Mouse (Mus musculus): ENCODE data around the gene B9d2. TPM values are rescaled to one million over a fixed set of nuclear protein-coding genes. Genes with fewer than 3 reads are reported as not detected.
"Not testable (repeated sequence)": the region's sequence is repeated elsewhere in the genome, so short reads cannot be mapped to it uniquely, and the experiment has no call there.

Gene B9d2
- total RNA-seq, 2 experiments from 2014 or later, result 15.7 to 19.0 TPM

DNA sequence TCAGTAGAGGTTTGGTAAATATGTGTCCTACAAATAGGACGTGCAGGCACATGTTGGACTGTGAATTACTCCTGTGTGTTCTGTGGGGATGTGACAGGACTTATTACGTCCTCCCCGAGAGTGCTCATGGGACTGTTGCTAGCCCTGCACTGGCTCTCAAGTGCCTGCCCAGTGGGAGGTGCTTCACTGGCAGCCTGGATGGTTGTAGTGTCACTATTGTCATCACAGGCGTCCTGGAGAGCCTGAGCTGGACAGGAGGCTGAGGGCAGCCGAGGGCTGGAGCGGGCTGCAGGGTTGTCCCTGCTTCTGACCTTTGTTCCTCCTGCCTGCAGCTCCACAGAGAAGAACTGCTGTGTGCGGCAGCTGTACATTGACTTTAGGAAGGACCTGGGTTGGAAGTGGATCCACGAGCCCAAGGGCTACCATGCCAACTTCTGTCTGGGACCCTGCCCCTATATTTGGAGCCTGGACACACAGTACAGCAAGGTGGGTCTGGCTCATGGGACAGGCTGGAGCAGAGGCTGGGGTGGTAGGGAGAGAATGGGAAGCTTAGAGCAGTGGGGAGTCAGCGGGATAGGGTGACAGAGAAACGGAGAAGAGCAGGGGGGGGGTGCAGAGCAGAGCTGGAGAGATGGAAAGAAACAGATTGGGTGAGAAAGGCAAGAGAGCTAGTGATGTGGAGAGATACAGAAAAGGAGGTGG is 23.4 kb downstream of the B9d2 start:
- DNase-seq, result peak; percentile 48

DNA sequence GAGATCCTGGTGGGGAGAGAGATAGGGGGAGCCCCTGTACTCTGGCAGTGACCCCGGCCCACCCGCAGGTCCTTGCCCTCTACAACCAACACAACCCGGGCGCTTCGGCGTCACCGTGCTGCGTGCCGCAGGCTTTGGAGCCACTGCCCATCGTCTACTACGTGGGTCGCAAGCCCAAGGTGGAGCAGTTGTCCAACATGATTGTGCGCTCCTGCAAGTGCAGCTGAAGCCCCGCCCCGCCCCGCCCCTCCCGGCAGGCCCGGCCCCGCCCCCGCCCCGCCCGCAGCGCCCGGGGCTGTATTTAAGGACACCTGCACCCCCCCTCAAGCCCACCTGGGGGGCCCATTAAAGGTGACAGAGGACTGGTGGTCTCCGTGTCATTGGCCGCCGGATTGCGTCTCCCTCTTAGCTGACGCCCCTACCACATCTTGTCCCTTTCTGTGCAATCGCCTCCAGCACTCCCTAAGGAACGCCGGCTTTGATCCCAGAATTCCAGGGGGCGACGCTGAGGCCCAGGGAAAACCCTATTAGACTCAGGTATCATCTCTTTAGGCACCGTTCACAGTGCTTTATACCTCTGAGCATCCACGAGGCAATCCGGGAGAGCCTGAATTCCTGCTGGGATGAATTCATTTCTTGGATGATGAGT is 24.3 kb downstream of the B9d2 start:
- DNase-seq, result peak; percentile 46

DNA sequence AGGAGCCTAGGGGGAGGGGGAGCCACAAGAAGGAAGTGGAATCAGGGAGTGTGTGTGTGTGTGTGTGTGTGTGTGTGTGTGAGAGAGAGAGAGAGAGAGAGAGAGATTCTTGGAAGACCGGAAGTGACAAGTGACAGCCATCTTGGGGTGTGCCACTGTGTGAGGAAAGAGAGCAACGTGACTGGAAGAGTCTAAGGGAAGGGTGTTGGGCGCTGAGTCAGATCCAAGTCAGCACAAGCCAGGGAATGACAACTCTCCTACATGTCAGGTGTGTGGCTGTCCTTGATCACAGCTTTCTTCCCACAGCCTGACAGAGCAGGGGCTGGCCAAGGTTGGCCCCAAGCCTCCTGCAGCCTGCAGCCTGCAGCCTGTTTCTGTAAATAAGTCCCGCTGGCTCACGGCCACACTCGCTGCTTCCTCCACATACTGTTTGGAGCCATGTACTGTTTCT is 25.2 kb downstream of the B9d2 start:
- DNase-seq, result peak; percentile 44

DNA sequence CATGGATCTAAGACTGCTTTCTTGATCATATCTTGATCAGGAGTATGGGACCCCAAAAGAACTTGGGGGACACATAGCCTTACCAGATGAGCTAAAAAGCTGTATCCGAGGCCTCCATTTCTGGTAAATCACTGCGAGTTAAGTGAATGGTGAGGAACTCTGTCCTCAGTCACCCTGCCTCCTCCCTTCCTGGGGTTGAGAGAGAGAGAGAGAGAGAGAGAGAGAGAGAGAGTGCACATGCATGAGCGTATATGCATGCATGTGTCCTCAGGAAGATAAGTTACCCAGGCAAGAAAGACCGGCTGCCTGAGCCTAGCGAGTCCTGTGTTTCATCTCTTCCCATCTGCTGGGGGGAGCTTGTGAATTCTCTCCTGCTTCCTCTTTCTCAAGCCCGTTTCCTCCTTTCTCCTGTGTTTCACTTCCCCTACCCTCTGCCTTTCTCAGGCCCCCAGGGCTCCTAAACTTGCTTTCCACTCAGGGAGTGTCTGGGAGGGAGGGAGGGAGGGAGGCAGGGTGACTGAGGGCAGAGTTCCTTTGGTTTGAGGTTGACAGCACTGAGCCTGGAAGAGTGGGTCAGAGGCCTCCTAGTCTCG is 26.1 kb downstream of the B9d2 start:
- no peak for DNase-seq

GRCm38 (mm10) chr7:25707581-25708292 is 27.2 kb downstream of the B9d2 start:
- DNase-seq, result peak; percentile 56

- peak; percentile 42 for DNase-seq
These were observed 29.4 kb downstream of the B9d2 start for GRCm38 (mm10) chr7:25709961-25710360.

DNA sequence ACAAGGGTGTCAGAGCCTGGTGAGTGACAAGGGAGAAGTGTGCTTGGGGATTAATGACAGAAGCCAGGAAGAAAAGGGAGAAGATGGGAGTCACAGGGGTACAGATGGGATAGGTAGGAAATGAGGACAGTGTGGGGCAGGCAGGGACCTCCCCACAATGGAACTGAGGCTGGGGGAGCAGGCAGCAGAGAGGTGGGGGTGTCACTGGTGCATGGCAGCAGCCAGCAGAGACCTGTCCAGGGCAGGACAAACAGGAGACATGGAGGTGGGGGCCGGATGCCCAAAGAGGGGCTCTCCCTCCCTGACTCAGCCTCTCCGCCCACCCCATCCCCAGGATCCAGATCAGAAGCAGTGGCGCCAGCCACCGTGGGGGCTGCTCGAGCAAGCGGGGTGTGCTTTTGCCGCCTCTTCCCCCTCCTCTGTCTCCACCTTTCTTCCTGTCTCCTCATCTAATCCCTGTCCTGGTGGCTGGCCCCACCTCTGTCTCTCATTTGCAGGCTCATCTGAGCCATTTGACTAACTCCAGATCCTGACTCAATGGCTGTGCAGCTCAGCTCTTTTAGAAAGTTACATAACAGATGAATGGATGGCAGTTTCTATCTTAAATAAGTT is 30.0 kb downstream of the B9d2 start:
- peak; percentile 51 for DNase-seq

DNA sequence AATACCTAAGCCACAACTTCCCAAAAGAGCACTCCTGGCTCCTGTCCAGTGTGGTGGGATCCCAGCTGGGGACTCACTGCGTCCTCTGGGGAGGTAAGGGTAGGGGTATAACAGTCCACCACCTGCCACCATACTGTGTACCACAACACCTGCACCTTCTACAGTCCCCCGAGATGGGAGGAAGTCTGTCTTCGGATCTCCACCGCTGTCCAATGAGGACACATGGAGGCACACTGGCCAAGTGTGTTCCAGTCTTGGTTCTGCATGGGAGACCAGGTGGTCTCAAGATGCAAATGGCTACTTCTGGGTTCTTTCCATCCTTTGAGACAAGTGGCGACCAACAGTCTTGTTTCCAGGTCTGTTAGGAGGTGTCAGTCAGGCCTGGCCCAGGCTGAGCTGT is 30.6 kb downstream of the B9d2 start:
- no peak for DNase-seq

GRCm38 (mm10) chr7:25711731-25712197 is 31.2 kb downstream of the B9d2 start:
- DNase-seq, result peak; percentile 62

GRCm38 (mm10) chr7:25712801-25713200 is 32.2 kb downstream of the B9d2 start:
- DNase-seq, result no peak

DNA sequence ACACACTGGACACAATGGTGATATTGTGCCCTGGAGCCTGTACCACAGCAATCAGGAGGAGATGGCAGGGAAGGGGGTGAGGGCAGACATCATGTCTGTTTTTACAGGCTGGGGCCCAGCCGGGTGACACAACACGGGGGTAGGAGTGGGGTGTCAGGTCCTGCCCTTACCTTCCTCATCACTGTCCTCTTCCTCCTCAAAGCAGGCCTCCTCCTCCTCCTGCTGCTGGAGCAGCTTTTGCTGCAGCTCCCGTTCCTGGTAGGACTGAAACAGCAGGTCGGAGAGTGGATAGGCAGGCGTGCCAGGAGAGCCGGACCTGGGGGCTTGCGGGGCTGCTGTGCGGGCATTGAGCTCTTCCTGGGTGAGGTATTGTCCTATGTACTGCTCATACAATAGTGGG is 34.0 kb downstream of the B9d2 start:
- DNase-seq, result no peak

- no peak for DNase-seq
These were observed 35.2 kb downstream of the B9d2 start for GRCm38 (mm10) chr7:25715731-25716271.

DNA sequence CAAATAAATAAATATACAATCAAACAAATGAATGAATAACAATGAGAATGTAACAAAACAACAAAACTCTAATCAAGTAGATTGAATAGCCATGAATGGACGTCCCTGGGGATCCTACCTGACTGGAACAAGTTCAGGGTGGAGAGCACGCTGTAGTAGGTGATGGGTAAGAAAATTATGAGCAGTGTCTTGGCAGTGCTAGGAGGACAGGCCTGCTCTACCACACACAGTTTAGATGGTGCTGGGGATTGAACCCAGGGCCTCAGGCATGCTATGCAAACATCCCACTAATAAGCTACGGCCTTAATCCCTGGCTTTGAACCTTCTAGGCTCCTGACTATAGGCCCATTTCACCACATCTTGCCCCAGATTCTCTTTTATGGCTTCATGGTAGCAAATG is 36.9 kb downstream of the B9d2 start:
- no peak for DNase-seq

- DNase-seq, result peak; percentile 93
These were observed 38.3 kb downstream of the B9d2 start, which contains the start of gene Ccdc97 for GRCm38 (mm10) chr7:25718788-25719417. Ccdc97 (minus strand) TSS chr7:25719088.

DNA sequence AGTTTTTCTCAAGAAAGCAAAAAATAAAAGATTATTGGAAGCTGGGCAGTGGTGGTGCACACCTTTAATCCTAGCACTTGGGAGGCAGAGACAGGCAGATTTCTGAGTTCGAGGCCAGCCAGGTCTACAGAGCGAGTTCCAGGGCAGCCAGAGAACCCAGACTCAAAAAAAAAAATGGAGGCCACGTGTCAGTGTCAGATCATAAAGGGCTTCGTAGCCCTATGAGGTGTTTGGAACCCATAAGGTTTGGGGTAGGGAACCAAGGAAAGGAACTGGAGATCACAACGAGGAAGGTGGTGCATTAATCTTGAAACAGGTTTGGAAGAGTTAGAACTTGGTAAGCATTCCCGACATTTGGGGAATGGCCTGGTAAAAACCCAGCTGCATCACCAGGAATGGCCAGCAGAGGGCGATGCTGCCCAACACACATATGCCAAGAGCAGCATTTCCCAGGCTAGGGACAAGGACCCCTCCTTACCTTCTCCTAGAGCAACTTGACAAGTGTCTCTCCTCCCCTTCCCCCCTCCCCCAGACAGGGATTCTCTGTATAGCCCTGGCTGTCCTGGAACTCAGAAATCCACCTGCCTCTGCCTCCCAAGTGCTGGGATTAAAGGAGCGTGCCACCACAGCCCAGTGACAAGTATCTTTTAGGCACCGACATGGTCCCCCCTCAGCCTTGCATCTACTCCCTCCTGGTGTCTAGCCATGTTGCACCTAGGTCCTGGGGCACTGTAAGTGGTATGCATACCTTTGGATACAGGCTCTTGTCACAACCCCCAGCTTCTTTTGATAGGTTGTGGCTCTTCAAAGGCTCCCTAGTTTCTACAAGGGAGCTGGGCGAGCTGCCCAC is 39.4 kb downstream of the B9d2 start:
- DNase-seq, result peak; percentile 89

- DNase-seq, result no peak
These were observed 40.2 kb downstream of the B9d2 start for GRCm38 (mm10) chr7:25720760-25721159.

GRCm38 (mm10) chr7:25721776-25722175 is 41.2 kb downstream of the B9d2 start:
- DNase-seq, result not testable (repeated sequence)

DNA sequence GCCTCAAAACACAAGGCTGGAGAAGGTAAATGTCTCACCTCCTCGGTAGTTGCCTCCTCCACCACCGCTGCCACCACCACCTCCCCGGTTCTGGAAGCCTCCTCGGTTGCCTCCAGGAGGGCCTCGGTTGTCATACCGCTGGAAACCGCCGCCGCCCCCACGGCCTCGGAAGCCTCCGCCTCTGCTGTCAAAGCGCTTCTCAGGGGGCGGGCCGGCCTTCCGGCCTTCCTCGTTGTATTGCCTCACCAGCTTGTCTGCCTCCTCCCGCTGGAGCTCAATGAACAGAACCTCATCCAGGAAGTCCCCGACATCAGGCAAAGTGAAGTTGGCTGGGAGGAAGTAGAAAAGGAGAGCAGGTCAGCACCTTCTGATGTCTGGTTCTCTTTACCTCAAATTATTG is 45.3 kb downstream of the B9d2 start:
- DNase-seq, result no peak

- no peak for DNase-seq
These were observed 47.2 kb downstream of the B9d2 start for GRCm38 (mm10) chr7:25727800-25728199.

DNA sequence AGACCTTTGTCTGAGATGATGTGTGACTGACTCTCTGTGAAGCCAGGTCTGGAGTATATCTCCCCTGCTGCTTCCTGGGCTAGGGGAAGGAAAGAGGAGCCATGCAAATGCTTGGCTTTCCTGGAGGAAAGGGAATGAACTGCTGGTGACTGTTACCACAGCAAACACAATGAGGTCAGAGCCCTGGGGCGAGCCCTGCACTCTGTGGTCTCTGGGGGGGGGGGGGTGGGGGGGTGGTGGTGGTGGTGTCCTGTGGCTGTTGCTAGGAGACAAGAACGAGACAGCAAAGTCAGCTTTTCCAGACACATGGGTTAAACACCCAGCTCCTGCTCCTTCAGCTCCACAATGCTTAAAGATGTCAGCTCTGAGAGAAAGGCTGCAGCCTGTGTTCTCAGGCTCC is 48.8 kb downstream of the B9d2 start:
- no peak for DNase-seq

All from adrenal gland, postnatal 10 days (tissue).